Mouse (Mus musculus) forebrain, embryonic 11.5 days (tissue): Measurements from ENCODE around the gene AI987944. TPM values are rescaled to one million over a fixed set of nuclear protein-coding genes. Genes with fewer than 3 reads are reported as not detected.

Experiments
- ATAC-seq: fragments of 200-750 bp; cut with Nextera tagmentation; replicated peaks from 2 replicates; pipeline ENCODE4 v1.8.0; 2017; ENCODE audit warnings: moderate TSS enrichment; ENCODE audit not compliant: low FRiP score
- DNase-seq: peaks from one replicate; pipeline ENCODE4 v3.0.0-alpha.2; 2017; ENCODE audit warnings: low spot score
- H3K27ac ChIP-seq: fragments of 300-500 bp; sonication (generic); 2 replicates; pipeline ENCODE4 v1.5.1; 2014; ENCODE audit warnings: low read depth, low read length
- H3K27me3 ChIP-seq: fragments of 300-500 bp; sonication (generic); 2 replicates; pipeline ENCODE4 v1.6.1; 2014; ENCODE audit warnings: mild to moderate bottlenecking, low read length, mixed read lengths; ENCODE audit not compliant: control insufficient read depth, insufficient read depth
- H3K36me3 ChIP-seq: fragments of 300-500 bp; sonication (generic); 2 replicates; pipeline ENCODE4 v1.6.1; 2014; ENCODE audit warnings: mild to moderate bottlenecking, low read length, moderate library complexity, mixed read lengths; ENCODE audit not compliant: control insufficient read depth, insufficient read depth
- H3K4me1 ChIP-seq: fragments of 300-500 bp; sonication (generic); replicated peaks from 2 replicates; pipeline ENCODE4 v1.6.1; 2014; ENCODE audit warnings: low read length, mixed read lengths; ENCODE audit not compliant: control insufficient read depth, insufficient read depth
- H3K4me2 ChIP-seq: fragments of 300-500 bp; sonication (generic); 2 replicates; pipeline ENCODE4 v1.6.1; 2014; ENCODE audit warnings: low read depth, mild to moderate bottlenecking, low read length, moderate library complexity, mixed read lengths; ENCODE audit not compliant: severe bottlenecking
- H3K4me3 ChIP-seq: fragments of 300-500 bp; sonication (generic); 2 replicates; pipeline ENCODE4 v1.5.1; 2014; ENCODE audit warnings: low read depth, low read length
- H3K9ac ChIP-seq: fragments of 300-500 bp; sonication (generic); 2 replicates; pipeline ENCODE4 v1.6.1; 2014; ENCODE audit warnings: low read length
- H3K9me3 ChIP-seq: fragments of 300-500 bp; sonication (generic); 2 replicates; pipeline ENCODE4 v1.6.1; 2016; ENCODE audit warnings: low read length, mixed read lengths; ENCODE audit not compliant: control insufficient read depth
- WGBS: fragments of 180-500 bp; shearing (Covaris S2); extraction: QIAGEN DNeasy Blood & Tissue Kit; methylation state at CpG from one replicate; pipeline ENCODE4 v1.1.7; 2014; 5-methylcytosine and 5-hydroxymethylcytosine counted together
- polyA plus RNA-seq: library from polyadenylated mRNA; unstranded; fragments of >200 nt; fragmentation: Nextera tagmentation; extraction: Ambion mirVana; gene quantifications from 2 replicates; pipeline ENCODE4 v1.2.1, GENCODE M21; 2014

The AI987944 gene
- polyA plus RNA-seq, result 10.5 and 11.1 TPM in 2 replicates

DNA sequence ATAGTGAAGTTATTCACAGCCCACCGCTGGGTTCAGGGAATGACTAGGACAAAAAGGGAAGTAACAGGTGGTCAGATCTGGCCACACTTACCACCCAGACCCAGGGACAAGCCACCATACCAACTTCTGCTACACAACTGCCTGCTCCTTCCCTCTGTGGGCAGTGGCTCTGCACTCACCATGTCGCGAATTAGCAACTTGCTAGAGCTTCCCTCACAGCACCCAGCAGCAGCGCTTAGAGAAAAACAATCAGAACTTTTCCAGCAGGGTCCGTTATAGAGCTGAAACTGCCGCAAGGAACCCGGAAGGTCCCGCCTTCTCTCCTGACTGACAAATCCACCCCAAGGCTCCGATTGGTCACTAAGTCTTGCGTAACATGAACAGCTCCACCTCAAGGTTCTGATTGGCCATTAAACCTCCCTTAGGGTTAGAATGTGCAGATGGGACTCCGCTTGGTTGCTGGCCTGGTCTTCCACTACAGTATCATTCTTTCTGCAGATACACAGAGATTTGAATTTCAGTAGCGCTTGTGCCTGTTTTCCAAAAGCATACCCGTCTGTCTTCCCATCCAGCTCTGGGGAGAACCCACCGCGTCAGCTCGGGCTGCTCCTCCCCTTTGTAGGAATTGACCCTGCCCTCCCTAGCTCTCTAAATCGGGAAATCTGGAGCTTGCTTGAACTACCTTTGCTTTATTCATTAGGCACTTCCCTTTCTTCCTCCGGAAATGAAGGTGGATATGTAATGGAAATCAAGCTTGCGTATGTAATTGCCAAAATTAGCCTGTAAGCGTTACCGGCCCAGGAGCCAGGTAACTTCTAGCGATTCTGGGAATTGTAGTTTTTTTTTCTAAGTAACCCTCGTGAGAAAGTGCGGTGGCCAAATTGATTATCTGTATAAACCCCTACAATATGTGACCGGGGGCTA lies at the start of gene AI987944:
Gene AI987944, minus strand, starts transcription at position 332 of the 924 bp plus-strand sequence.
- Histone ChIP-seq H3K9ac (peak within 1 kb of the TSS; percentile 61), H3K27me3 (no peaks in the 10 kb centered on the region), H3K4me1 (no peaks in the 10 kb centered on the region), H3K4me2 (peak within 1 kb of the TSS; percentile 57), H3K27ac (0 out of 2 replicates have a peak within 1 kb of the TSS, but pooled peaks have one; percentile 57), H3K4me3 (peak within 1 kb of the TSS; percentile 53), H3K9me3 (no peaks in the 10 kb centered on the region), H3K36me3 (no peaks in the 10 kb centered on the region)
- peak; percentile 82 for DNase-seq
- ATAC-seq, result peak; percentile 99
- under 1% methylated on average over 25 of the region's 25 CpGs for WGBS

DNA sequence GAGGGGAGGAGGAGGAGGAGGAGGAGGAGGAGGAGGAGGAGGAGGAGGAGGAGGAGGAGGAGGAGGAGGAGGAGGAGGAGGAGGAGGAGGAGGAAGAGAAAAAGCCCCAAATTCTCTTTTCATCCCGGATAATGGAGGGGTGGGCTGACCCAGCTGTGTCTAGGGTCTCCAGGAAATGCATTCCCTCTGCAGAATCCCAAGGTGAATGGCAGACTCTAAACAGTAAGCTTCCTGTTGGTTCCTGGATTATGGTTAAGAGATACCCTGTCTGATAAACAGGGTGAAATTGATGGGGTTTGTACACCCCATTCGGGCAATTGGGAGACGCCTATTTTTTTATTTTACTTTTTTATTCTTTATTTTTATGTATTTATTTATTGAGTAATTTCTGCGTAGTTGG lies 951 bp upstream of the AI987944 start:
- no peak overlapping the region for H3K27ac ChIP-seq
- ATAC-seq (no peak; the same call in 1 of the 2 replicates), DNase-seq (no peak)
- H3K27me3 ChIP-seq, result no peaks in the 10 kb centered on the region
- no peaks in the 10 kb centered on the region for H3K9me3 ChIP-seq
- H3K4me1 ChIP-seq, result no peaks in the 10 kb centered on the region
- no peaks in the 10 kb centered on the region for H3K36me3 ChIP-seq
- H3K4me2 ChIP-seq, result no peak overlapping the region
- no peak overlapping the region; the same call in 1 of the 2 replicates for H3K4me3 ChIP-seq
- WGBS, result 78% methylated on average over 4 of the region's 4 CpGs
- no peak overlapping the region for H3K9ac ChIP-seq

Other genes with a start within 250 kb of the AI987944 start
- not detected in 2 replicates for gene Gm5592, start 239.5 kb downstream of the AI987944 start, polyA plus RNA-seq
- gene Vmn2r57, start 55.3 kb upstream of the AI987944 start, polyA plus RNA-seq, result 0.19 and 0.27 TPM in 2 replicates
- gene Gm20449, start 106.0 kb upstream of the AI987944 start, polyA plus RNA-seq, result 0.08 and 0.11 TPM in 2 replicates
- 10.0 and 10.3 TPM in 2 replicates for gene AW146154, start 106.5 kb upstream of the AI987944 start, polyA plus RNA-seq
- gene Gm6871, start 180.3 kb upstream of the AI987944 start, polyA plus RNA-seq, result not detected in 2 replicates
- gene 2610021A01Rik, start 205.9 kb upstream of the AI987944 start, polyA plus RNA-seq, result 19.0 and 19.2 TPM in 2 replicates
- 16.2 and 19.2 TPM in 2 replicates for gene Zfp788, start 239.8 kb upstream of the AI987944 start, polyA plus RNA-seq